In the genomic region with DNA sequence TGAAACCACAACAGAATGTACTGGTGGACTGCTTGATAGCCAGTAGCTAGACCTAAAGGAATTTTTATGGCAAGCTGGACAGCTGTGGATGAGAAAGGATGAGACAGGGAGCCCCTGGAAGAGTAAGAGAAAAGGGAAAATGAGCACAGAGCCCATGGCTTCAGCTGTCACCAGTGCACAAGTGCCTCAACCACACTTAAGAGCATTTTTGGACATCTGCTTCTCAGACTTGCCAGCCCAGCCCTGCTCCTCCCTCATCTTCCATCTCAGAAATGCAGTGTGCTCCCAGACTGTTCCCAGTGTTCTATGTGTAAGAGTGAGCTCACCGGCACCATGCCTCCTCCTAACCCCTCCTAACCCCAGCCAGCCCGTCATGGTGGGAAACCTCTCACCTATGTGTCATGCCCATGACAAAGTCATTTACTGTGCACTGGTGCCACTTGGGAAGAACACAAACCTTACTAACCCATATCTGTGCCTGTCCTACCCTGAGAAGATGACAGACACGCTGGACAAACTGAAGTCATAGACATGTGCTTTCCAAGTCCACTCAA, we compare ENCODE assay signal across 17 mouse cellular contexts. TPM values are rescaled to one million over a fixed set of nuclear protein-coding genes. Genes with fewer than 3 reads are reported as not detected.
DNase-seq lines count a peak whose midpoint lies in the region; ATAC-seq and TF ChIP-seq lines count a peak whose summit lies in the region.
"Had no signal": no experiment of that assay in that cellular context is flagged by ENCODE, and none has a peak within 500 bp of the region (broad histone marks: within the 10 kb centered on the region; RNA-seq: fewer than 3 reads in every experiment).

No protein-coding gene starts in this region.

- intact Hi-C loops in gastrocnemius, adult 2 months (cut with DNase I), result no loop called here
- intact Hi-C loops in heart, postnatal 25 days (cut with DNase I), result no loop called here

- H3K36me3 ChIP-seq in heart, embryonic 15.5 days, result no peaks in the 10 kb centered on the region; the same call in 1 of the 2 replicates
- no peaks in the 10 kb centered on the region for H3K36me3 ChIP-seq in stomach, postnatal 0 days (ENCODE audit: control insufficient read depth, insufficient read depth, low read length)
- H3K36me3 ChIP-seq: hindbrain, embryonic 13.5 days had no signal

- H3K27ac ChIP-seq in gastrocnemius, adult 2 months, result no peak overlapping the region
- H3K27ac ChIP-seq in heart, embryonic 15.5 days, result peak overlapping the region; percentile 23
- H3K27ac ChIP-seq in stomach, postnatal 0 days (replicated peaks), result 0 out of 2 replicates have a peak overlapping the region, but pooled peaks have one; percentile 0
- H3K27ac ChIP-seq: embryonic facial prominence, embryonic 13.5 days; forebrain, embryonic 13.5 days; hindbrain, embryonic 13.5 days; hindbrain, postnatal 0 days had no signal

- no peak for ATAC-seq in heart, embryonic 15.5 days (replicated peaks; ENCODE audit: insufficient number of reproducible peaks, insufficient read depth, low FRiP score, low read depth)
- ATAC-seq in stomach, postnatal 0 days (ENCODE audit: low FRiP score, low TSS enrichment), result peak; percentile 17; the same call in 1 of the 2 replicates
- ATAC-seq: forebrain, embryonic 13.5 days; forebrain, postnatal 0 days; hindbrain, postnatal 0 days had no signal

- TF ChIP-seq EP300 in stomach, postnatal 0 days (optimal IDR thresholded peaks at IDR 0.05), result no peak

- peaks cover 35% of the 10 kb centered on the region for H3K4me1 ChIP-seq in heart, embryonic 15.5 days (replicated peaks)
- no peaks in the 10 kb centered on the region for H3K4me1 ChIP-seq in stomach, postnatal 0 days (replicated peaks; ENCODE audit: control insufficient read depth, insufficient read depth)
- H3K4me1 ChIP-seq: embryonic facial prominence, embryonic 13.5 days; forebrain, embryonic 13.5 days had no signal

- peak; percentile 30 for DNase-seq in gastrocnemius, adult 2 months
- no peak for DNase-seq in gastrocnemius, postnatal 10 days
- DNase-seq in heart, postnatal 25 days (ENCODE audit: low spot score), result no peak
- DNase-seq in NIH3T3 (ENCODE audit: low read depth), result peak; percentile 26
- no peak for DNase-seq in stomach, postnatal 0 days (ENCODE audit: low spot score)
- no peak for DNase-seq in kidney, postnatal 14 days
- DNase-seq: adrenal gland, adult 8-10 months; cerebellum, adult 11 months; cerebellum, adult 8-10 months; cerebellum, postnatal 14 days; forebrain, postnatal 0 days; kidney, adult 11 months had no signal

- TF ChIP-seq CTCF in gastrocnemius, adult 2 months (IDR thresholded peaks at IDR 0.05), result no peak
- no peak for TF ChIP-seq CTCF in stomach, postnatal 0 days (IDR thresholded peaks at IDR 0.05; ENCODE audit: low read depth)

- H3K9me3 ChIP-seq in heart, embryonic 15.5 days (replicated peaks), result no peaks in the 10 kb centered on the region
- H3K9me3 ChIP-seq in stomach, postnatal 0 days (ENCODE audit: control insufficient read depth, low read length), result no peaks in the 10 kb centered on the region
- H3K9me3 ChIP-seq: embryonic facial prominence, embryonic 13.5 days; forebrain, embryonic 13.5 days; hindbrain, embryonic 13.5 days had no signal

- H3K4me3 ChIP-seq in gastrocnemius, adult 2 months, result no peak overlapping the region
- no peak overlapping the region for H3K4me3 ChIP-seq in heart, embryonic 15.5 days
- H3K4me3 ChIP-seq in stomach, postnatal 0 days (ENCODE audit: low read depth, low read length), result no peak overlapping the region
- H3K4me3 ChIP-seq: embryonic facial prominence, embryonic 13.5 days; forebrain, embryonic 13.5 days; hindbrain, embryonic 13.5 days had no signal

- H3K9ac ChIP-seq in heart, embryonic 15.5 days, result no peak overlapping the region
- H3K9ac ChIP-seq in stomach, postnatal 0 days (ENCODE audit: low read length), result no peak overlapping the region
- H3K9ac ChIP-seq: embryonic facial prominence, embryonic 13.5 days; forebrain, embryonic 13.5 days; forebrain, postnatal 0 days; hindbrain, embryonic 13.5 days had no signal

- no peak overlapping the region for H3K4me2 ChIP-seq in heart, embryonic 15.5 days
- no peak overlapping the region for H3K4me2 ChIP-seq in stomach, postnatal 0 days (replicated peaks; ENCODE audit: low read depth)
- H3K4me2 ChIP-seq: embryonic facial prominence, embryonic 13.5 days; forebrain, embryonic 13.5 days; hindbrain, embryonic 13.5 days had no signal

- H3K27me3 ChIP-seq in heart, embryonic 15.5 days, result no peaks in the 10 kb centered on the region
- no peaks in the 10 kb centered on the region for H3K27me3 ChIP-seq in stomach, postnatal 0 days (ENCODE audit: control insufficient read depth, insufficient read depth, low read length)
- H3K27me3 ChIP-seq: embryonic facial prominence, embryonic 13.5 days; forebrain, embryonic 13.5 days; hindbrain, embryonic 13.5 days had no signal

- 67% methylated on average over 3 of the region's 3 CpGs for WGBS in heart, embryonic 15.5 days
- 79% methylated on average over 3 of the region's 3 CpGs for WGBS in stomach, postnatal 0 days

RNA-seq across cellular contexts. Expression of gene Bri3, which starts 43.1 kb away (rescaled TPM):
- 10 to 100 TPM; 36.4 to 45.7 TPM for total RNA-seq in gastrocnemius, adult 2 months (2021)
- 10 to 100 TPM; 44.2 to 48.4 TPM for total RNA-seq in gastrocnemius, postnatal 10 days (2021)
- polyA plus RNA-seq in heart, embryonic 15.5 days (2015; fragmentation: Nextera tagmentation; extraction: Ambion mirVana), result 153 and 183 TPM in 2 replicates
- 100 to 1,000 TPM; 114 to 130 TPM for total RNA-seq in heart, postnatal 25 days (2021)
- polyA plus RNA-seq in stomach, postnatal 0 days (2015; fragmentation: Nextera tagmentation; extraction: Ambion mirVana), result 197 and 214 TPM in 2 replicates

Comparison
In these comparisons a context has a peak if more than half of its experiments do, and no peak if none do; other contexts are left out.
1. DNase-seq: peak in gastrocnemius, adult 2 months (single experiment) and NIH3T3 (single experiment); none in gastrocnemius, postnatal 10 days (single experiment), heart, postnatal 25 days (single experiment), stomach, postnatal 0 days (single experiment) and kidney, postnatal 14 days (single experiment).